Mouse (Mus musculus) left cerebral cortex, postnatal 10 days (tissue): Measurements from ENCODE around the gene Dnah6. TPM values are rescaled to one million over a fixed set of nuclear protein-coding genes. Genes with fewer than 3 reads are reported as not detected.

Experiments used
- DNase-seq, 2 experiments: peaks; one replicate each; pipeline ENCODE4 v3.0.0; 2021 to 2022; ENCODE audit warnings: low spot score in 2 of 2, mixed read lengths in 1 of 2; ENCODE audit errors: extremely low spot score in 1 of 2
- intact Hi-C: fragments of 180-260 bp; cut with DNase I; formaldehyde crosslinking; loops from one replicate; pipeline ENCODE4 v1.15.1; 2025
- total RNA-seq, 2 experiments: library from RNA; stranded (reverse); gene quantifications; 2 replicates each; pipeline ENCODE4 v1.2.3; 2021

Gene Dnah6
- 1 to 10 TPM; 1.0 to 1.1 TPM for total RNA-seq

DNA sequence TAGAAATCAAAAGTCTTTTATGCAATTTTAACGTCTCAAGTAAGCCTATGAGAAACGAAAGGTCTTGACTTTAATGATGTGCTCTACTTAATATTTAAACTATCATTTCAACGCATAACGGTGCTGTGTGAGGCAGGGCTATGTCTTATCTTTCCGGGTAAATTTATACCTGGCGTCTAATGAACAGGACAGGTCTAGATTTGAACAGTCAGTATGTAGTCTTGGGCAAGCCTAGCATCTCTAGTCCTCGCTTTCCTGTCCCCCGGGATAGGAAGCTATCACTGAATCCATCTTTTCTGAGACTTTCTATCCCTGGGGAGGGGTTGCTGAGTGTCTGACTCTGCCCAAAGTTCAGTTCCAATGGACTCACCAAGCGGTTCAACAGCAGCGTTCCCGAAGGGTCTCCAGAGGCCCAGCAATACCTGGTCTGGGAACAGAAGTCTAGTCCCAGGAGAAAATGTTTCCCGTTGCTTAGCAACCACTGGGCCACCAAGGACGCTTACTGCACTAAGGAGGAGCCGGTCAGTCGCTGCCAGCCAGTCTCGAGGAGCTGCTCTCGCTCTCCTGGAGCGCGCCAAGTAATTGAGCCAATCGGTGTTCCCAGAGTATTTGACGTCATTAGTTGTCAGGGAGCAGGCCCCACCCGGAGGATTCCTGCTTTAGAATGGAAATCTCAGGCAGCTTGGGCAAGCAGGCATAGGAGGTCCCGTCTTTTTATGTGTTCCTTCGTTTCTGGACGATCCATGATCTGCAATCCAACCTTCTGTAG, at the start of gene Dnah6:
TSS of gene Dnah6 (minus strand) at position 463 of the 769 bp plus-strand sequence.
- intact Hi-C loops, result loop anchor here (10.0 kb wide), 2 partner anchors 367 to 587 kb away; no protein-coding TSS in a partner anchor
- peak; percentile 93 to 94 for DNase-seq

DNA sequence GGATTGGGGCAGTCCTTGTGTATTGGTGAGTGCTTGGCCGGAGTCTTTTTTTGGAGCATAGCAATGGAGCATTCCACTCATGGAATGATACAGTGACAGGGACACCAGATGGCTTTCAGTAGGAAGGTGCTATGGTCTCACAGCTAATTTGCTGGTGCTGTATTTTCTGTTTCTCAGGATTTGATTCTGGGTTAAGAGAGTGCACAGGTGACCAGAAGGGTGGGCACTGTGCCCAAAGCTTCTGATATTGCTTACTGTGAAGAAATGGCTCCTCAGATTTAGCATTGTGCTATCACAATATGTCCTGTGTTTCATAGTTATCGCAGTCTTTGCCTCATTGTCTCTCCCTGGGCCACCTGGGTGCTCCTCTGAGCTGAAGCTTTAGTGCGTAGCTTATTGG, 47.9 kb upstream of the Dnah6 start:
- no peak for DNase-seq
- intact Hi-C loops, result no loop called here

DNA sequence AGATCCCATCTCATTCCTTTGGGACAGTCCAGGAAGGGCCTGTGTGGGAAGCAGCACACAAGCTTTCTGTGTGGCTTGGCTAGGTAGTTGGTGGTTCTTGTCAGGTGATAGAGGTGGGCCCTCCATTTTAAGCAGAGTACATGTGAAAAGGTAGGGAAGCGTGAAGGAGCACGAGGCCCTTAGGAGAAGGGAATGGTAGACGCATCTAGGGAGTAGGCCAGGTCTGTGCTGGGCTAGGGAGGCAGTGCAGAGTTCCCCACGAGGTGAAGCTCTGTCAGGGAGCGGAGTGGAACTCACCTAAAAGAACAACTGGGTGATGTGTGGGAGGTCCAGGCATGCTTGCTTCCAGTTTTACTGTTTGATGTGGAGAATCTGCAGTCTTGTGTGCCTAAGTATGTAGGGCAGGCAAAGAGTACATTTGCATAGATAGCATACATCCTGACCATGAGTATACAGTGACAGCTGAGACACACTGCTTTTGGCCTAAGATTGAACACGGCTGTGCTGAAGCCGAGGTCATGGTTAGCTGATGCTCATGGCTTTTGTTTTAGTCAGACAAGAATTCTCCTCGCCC, 46.4 kb upstream of the Dnah6 start:
- intact Hi-C loops, result no loop called here
- DNase-seq, result no peak

DNA sequence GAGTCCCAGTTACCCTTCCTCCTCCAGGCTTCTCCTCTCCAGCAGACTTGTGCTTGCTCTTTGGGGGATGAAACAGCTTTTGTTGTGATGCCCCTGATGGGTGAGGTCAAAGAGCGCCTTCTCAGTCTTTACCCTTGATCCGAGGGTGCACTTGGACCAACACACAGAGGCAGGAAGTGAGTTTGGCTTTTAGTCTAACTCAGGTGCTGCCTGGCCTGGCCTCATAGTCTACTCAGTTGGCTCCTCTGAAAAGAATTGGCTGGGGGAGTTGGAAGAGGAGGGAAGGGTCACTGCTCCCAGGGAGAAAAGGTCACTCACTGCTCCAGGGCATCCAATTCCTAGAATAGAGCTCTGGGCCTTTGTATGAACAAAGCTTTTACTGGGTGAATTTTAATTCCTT, 43.4 kb upstream of the Dnah6 start:
- DNase-seq, result no peak
- intact Hi-C loops, result no loop called here

DNA sequence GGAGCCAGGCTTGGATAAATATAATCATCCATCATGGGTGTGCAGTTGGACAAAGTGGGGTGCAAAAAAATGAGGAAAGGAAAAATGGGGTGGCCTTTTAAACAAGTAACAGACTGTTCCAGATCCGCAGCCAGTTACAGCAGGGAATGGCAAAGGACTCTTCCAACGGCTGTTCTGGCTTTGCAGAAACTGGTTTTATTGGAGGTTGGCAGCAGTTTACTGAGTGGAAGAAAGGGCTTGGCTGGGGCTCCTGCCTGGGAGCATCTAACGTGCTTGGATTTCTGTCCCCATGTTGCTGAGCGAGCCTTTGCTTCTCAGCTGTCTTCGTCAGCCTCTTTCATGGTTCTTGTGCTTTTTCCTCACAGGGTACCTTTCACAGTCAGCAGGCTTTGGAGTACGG, 38.7 kb upstream of the Dnah6 start:
- peak in 1 of 2 experiments; percentile 46 for DNase-seq
- intact Hi-C loops, result no loop called here

DNA sequence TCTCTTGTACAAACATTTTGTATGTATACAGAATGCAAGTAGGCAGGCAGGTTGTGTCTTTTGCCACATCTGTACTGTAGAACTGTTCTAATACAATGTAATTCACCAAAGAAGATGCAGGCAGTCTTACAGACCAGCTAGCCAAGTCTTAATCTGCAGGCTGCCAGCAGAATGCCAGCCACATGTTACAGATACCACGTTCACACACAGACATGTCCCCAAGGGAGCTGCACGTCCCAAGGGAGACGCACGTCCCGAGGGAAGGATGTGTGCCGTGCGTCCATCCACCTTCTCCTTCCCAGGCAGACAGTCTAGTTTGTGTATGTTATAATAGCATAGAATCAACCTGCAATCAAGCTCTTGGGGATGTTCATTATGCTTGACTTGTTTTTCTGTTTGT, 35.6 kb upstream of the Dnah6 start:
- intact Hi-C loops, result no loop called here
- DNase-seq, result no peak

DNA sequence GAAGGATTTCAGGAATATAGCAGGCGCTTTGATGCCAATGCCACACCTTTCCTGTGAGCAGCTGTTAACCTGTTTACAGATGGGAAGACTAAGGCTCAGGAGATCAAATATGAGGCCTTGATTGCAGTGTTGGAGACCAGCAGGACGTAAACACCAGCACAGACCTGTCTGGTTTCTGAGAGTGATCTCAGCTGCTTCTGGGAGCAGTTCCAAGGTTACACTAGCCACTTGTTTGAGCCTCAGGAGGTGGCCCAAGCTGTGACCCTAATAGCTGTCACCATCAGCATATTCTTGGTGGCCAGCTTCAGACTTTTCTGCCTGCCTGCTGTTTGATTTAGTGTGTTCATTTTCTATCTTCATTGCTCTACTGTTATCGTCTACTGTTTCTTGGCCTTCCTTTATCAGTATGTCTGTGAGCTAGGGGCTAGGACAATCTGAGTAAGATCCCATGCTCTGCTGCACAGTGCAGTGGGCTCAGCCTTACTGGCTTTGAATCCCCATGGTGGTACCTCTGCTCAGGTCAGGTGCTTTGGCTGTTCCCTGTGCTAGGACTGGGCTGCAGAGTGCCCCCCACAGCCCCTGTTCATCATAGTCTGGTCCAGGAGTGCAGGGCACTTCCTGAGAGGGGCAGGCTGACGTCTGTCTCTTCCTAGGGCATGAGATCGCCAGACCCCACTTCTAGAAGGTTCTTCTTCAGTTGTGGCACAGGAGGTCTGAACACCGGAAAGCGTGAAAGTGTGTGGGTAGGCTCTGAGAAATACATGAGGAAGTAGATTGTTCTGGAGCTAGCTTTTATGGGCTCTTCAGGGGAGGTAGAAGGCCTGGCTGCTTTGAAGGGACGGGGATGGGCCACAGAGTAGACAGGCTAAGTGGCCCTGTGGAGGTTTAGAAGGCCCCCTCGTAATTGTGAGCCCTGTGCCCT, 33.1 kb upstream of the Dnah6 start:
- DNase-seq, result no peak
- intact Hi-C loops, result no loop called here

DNA sequence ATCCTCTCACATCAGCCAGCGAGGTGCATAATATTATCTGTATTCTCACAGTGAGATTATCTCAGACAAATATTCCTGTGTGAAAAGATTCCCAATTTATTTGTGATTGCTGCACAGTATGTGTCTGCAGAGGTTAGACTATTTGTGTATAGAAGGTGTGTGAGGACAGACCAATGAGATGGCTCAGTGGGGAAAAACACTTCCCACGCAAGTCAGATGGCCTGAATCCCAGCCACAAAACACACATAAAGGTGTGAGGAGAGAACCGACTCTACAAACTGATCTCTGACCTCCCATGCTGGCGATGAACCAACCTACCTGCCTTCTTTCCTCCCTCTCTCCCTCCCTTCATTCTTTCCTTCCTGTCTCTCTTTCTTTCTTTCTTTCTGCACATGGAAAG, 32.1 kb upstream of the Dnah6 start:
- intact Hi-C loops, result no loop called here
- DNase-seq, result no peak

DNA sequence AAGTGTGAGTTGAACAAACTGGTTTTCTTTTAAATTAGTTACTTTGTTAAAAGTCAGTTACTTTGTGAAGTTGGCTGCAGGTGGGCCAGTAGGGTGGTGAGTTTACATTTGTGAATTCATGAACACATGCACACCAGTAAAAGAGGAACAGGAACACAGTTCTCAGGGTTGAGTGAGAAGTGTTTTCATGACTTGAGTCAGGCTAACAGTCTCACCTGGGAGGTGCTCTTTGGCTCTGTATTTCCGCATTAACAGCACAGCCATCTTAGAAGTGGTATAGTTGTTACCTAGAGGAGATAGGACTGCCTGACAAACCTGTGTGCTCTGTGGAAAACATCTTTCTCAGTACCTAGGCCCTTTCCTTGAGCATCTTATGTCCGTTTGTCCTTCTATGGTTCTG, 31.6 kb upstream of the Dnah6 start:
- intact Hi-C loops, result no loop called here
- no peak for DNase-seq

DNA sequence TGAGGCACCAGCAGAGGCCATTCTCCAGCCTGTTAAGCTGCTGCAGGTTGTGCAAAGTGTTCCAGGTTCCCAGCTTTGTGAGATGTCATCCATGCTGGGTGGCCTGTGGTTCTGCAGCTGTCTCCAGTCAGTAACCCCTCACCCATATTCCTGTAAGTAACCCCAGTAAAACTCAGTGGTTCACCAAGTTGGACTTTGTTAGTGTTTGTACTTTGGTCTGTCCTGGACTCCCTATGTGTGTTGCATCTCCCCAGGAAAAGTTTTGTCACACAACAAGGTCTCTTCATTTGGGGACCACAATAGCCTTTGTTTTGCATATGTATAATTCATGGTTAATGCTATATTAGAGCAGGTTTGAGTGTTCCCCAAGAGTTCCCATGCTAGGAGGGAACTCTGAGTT, 30.9 kb upstream of the Dnah6 start:
- intact Hi-C loops, result no loop called here
- no peak for DNase-seq

DNA sequence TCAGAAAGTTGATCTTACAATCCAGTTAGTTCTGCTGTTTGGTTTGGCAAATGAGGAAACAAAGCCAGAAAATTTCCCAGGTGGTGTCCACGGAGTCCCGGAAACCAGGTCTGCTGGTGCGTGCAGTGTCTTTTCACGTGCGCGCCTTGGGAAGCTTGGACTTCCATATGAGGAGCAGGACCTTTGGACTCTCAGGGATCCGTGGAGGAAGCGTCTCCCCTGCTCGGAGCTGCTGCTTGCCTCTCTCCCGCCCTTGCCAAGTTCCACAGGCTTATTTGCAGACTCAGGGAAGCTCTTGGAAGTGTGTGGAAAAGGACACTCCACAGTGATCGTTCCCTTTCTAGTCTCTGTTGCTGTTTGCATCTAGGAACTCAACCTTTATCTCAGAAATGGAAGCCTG, 29.9 kb upstream of the Dnah6 start:
- no peak for DNase-seq
- intact Hi-C loops, result no loop called here

DNA sequence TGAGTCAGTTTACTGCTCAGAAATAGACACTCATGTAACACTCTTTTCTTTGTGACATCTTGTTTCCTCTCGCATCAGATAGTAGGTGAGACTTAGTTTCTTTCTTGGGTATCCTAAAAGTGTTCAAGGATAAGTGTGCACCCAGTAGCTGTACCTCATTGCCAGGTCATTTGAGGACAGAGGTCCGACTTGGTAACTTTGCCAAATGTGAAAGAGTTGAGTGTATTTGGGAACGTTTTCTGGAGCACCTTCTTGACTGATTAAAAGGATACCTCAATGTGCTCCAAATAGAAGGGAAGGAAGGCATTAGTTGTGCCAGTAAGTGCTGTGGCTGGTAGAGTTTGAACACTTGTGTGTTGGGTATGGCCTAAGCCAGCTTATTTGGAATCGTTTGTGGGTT, 28.4 kb upstream of the Dnah6 start:
- intact Hi-C loops, result no loop called here
- DNase-seq, result no peak

DNA sequence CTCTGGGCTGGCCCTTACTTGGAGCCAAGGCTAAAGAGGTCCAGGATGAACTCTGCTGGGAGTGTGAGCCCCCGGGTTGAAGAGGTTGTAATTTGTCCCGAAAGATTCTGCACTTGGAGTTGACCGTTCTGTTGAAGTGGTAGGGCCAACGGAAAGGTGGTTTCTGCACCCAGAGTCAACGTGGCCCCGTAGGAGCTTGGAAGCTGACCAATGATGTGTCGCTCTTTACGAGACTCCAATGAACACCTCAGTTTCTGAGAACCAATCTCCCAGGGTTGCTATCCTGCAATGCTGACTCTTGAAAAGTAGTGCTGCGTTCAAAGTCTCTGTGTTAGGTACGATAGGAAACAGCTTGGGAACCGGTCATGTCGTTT, 27.6 kb upstream of the Dnah6 start:
- no peak for DNase-seq
- intact Hi-C loops, result no loop called here

DNA sequence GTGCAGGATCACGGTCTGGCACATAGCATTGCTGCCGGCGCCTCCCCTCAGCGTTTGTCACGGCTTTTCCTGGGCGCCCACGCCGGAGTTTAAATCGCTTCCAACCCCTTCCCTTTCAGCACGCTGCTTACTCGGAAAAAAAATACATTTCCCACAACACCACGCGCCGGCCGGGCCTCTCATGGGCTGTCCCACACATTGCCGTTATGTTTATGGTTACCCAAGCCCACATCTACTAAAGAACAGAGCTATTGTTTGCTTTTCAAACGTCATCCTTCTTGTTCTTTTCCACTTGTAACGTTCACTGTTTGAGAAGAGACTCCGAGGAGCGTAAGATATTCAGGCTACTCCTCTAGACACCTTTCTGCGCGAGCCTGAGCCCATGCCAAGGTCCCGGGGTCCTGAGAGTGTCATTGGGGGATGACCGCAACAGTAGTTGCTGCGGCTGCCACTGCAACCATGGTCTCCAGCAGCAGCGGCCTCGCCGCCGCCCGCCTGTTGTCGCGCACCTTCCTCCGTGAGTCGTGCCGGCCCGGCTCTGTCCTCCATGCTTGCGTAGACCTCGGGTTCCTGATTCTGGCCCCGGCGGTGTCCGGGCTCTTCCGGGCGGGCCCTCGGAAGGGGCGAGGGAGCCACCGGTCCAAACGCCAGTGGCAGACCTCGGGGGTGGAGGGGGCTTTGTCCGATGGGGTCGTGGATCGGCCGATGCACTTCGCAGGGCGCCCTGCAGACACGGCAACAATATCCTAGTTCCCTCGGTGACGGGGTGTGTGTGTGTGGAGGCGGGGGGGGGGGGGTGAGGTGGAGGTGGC, 27.0 kb upstream of the Dnah6 start, which contains the start of gene Suclg1:
TSS of gene Suclg1 (plus strand) at position 146 of the 812 bp plus-strand sequence.
- intact Hi-C loops, result no loop called here
- peak; percentile 86 to 89 for DNase-seq

DNA sequence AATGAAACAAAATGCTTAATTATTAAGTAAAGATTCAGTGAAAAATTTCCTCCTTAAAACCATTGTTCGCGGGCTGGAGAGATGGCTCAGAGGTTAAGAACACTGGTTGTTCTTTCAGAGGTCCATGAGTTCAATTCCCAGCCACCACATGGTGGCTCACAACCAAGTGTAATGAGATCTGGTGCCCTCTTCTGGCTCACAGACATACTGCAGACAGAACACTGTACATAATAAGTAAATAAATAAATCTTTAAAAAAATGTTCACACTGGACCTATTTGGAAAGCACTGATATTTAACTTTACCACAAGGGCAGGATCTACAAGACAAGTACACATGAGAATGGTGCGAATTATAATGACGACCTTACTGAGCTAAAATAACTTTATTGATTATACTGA, 26.0 kb upstream of the Dnah6 start:
- intact Hi-C loops, result no loop called here
- DNase-seq, result peak in 1 of 2 experiments; percentile 46

DNA sequence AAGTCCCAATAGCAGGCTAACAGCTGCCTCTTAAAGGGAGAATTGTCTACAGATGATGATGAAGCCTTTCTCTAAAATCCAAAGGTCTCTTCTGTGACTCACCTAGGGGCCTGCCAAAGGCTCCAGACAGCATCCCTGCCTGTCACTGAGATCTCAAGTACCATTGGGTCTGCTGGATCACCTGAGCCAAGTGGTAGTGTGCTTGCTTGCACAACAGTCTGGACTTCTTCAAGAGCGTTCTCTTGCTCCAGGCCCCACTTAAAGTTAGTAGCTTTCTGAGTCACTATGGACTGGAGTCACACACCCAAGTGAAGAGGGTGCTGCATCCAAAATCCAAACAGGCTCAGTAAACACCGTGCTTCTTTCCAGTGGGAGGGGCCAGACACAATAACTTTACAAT, 25.4 kb upstream of the Dnah6 start:
- no peak for DNase-seq
- intact Hi-C loops, result no loop called here

DNA sequence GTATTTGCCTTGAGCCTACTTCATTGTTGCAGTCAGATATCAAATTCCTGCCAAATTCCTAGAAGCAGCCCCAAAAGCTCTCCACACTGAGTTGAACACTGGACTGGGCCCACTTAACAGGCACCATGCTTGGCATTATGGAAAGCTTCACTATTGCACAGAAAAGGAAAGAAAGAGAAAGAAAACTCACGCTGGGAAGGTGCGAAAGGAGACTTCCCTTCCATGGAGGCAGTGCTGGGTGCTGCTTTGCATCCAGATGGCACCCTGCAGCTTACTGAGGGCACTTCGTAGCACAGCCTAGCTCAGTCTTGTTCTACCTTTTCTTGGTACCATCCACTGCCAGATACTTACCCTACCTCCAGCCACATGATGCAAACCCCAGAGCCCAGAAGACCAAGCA, 14.2 kb upstream of the Dnah6 start:
- no peak for DNase-seq
- intact Hi-C loops, result no loop called here

DNA sequence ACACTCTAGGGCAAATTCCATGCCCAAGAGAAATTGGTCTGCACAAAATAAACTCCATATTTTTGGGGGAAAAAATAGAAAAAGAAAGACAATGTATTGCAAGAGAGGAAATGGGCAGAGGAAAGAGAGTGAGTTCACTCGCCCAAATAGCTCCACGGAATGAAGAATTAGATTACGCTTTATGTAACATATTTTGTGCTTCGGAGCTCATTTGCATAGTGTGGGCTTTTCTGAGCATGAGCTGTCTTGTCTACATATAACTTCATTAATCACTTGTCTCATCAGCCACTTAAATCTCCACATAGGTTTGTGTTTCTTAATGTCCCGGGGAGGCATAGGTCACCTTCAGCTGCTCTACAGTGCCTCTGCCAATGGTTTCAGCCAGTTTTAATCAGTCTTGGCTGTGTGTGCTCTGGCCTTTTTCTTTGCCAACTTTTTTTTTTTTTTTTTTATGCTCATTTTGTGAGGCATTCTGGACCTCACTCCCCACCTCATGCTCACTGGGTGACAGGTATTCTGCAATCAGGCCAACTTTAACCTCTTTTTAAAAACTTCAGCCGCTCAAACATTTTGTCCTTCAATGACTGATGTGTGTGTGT, 12.9 kb upstream of the Dnah6 start:
- intact Hi-C loops, result no loop called here
- no peak for DNase-seq
